Mouse (Mus musculus) midbrain, postnatal 0 days (tissue): ENCODE results near the gene Aste1. TPM values are rescaled to one million over a fixed set of nuclear protein-coding genes. Genes with fewer than 3 reads are reported as not detected.

Experiments
- ATAC-seq: fragments of 200-750 bp; cut with Nextera tagmentation; 2 replicates; pipeline ENCODE4 v1.8.0; 2017; ENCODE audit warnings: moderate number of reproducible peaks, mild to moderate bottlenecking, moderate TSS enrichment, moderate library complexity; ENCODE audit not compliant: low FRiP score
- DNase-seq: peaks from one replicate; pipeline ENCODE4 v3.0.0-alpha.2; 2015; ENCODE audit warnings: low spot score
- H3K27ac ChIP-seq: fragments of 300-500 bp; sonication (generic); 2 replicates; pipeline ENCODE4 v1.5.1; 2014; ENCODE audit warnings: low read depth, mild to moderate bottlenecking, low read length, mixed read lengths
- H3K27me3 ChIP-seq: fragments of 300-500 bp; sonication (generic); 2 replicates; pipeline ENCODE4 v1.6.1; 2014; ENCODE audit warnings: low read length, control low read depth, mixed read lengths; ENCODE audit not compliant: insufficient read depth
- H3K36me3 ChIP-seq: fragments of 300-500 bp; sonication (generic); 2 replicates; pipeline ENCODE4 v1.6.1; 2014; ENCODE audit warnings: low read length, control low read depth, mixed read lengths; ENCODE audit not compliant: insufficient read depth
- H3K4me1 ChIP-seq: fragments of 300-500 bp; sonication (generic); 2 replicates; pipeline ENCODE4 v1.6.1; 2014; ENCODE audit warnings: mild to moderate bottlenecking, control low read depth, antibody characterized with exemption, low read length, mixed read lengths; ENCODE audit not compliant: insufficient read depth
- H3K4me2 ChIP-seq: fragments of 300-500 bp; sonication (generic); 2 replicates; pipeline ENCODE4 v1.6.1; 2014; ENCODE audit warnings: low read depth, mild to moderate bottlenecking, low read length, mixed read lengths; ENCODE audit not compliant: poor library complexity, severe bottlenecking
- H3K4me3 ChIP-seq: fragments of 300-500 bp; sonication (generic); 2 replicates; pipeline ENCODE4 v1.5.1; 2014; ENCODE audit warnings: low read depth, mild to moderate bottlenecking, low read length, moderate library complexity
- H3K9ac ChIP-seq: fragments of 300-500 bp; sonication (generic); replicated peaks from 2 replicates; pipeline ENCODE4 v1.6.1; 2014; ENCODE audit warnings: mild to moderate bottlenecking, low read length, moderate library complexity, mixed read lengths; ENCODE audit not compliant: poor library complexity, severe bottlenecking
- H3K9me3 ChIP-seq: fragments of 300-500 bp; sonication (generic); 2 replicates; pipeline ENCODE4 v1.6.1; 2016; ENCODE audit warnings: low read length, control low read depth
- CTCF ChIP-seq: IDR thresholded peaks from 2 replicates; pipeline ENCODE4 v1.5.1; 2016; ENCODE audit warnings: antibody characterized with exemption, mild to moderate bottlenecking
- WGBS: fragments of 180-500 bp; shearing (Covaris S2); extraction: QIAGEN DNeasy Blood & Tissue Kit; methylation state at CpG from one replicate; pipeline ENCODE4 v1.1.7; 2014; 5-methylcytosine and 5-hydroxymethylcytosine counted together
- polyA plus RNA-seq: library from polyadenylated mRNA; unstranded; fragments of >200 nt; fragmentation: Nextera tagmentation; extraction: Ambion mirVana; gene quantifications from 2 replicates; pipeline ENCODE4 v1.2.1, GENCODE M21; 2015
- total RNA-seq: library from RNA; depleted of rRNA; stranded (reverse); fragments of >200 nt; gene quantifications from 2 replicates; pipeline ENCODE4 v1.2.3, GENCODE M21; 2014; rRNA removed

The Aste1 gene
- total and polyA plus RNA-seq, 2 experiments from 2014 or later, result 7.3 to 8.5 TPM

DNA sequence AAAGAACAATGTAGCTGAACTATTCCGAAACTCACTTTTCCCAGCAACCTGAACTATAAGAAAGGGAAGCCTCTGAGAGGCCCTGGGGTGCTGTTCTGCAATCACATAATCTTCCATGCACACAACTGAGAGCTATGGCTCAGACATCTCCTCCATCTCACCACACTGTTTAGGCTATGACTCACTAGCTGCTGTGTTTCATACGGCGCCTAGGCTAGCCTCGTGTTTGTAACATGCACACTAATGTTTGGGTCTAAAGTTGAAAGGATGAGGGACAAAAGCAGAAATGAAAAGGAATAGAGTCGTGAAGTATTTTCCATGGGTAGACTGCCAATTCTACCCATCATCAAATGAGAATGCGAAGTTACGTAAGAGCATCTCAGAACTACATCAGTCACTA, 66.3 kb downstream of the Aste1 start:
- no peak overlapping the region for H3K9ac ChIP-seq
- H3K4me1 ChIP-seq, result no peaks in the 10 kb centered on the region
- no peak overlapping the region for H3K4me2 ChIP-seq
- no peaks in the 10 kb centered on the region for H3K27me3 ChIP-seq
- WGBS, result 95% methylated on average over 7 of the region's 7 CpGs
- TF ChIP-seq CTCF, result no peak
- no peak overlapping the region for H3K27ac ChIP-seq
- peaks cover 19% of the 10 kb centered on the region for H3K36me3 ChIP-seq
- DNase-seq, result no peak
- no peak overlapping the region for H3K4me3 ChIP-seq
- H3K9me3 ChIP-seq, result no peaks in the 10 kb centered on the region
- no peak for ATAC-seq

Other genes with a start within 250 kb of the Aste1 start
- 1.4 and 3.1 TPM in 2 replicates for gene Nek11, start 132 bp downstream of the Aste1 start, total RNA-seq
- 2.7 and 3.6 TPM in 2 replicates for gene Nek11, start 132 bp downstream of the Aste1 start, polyA plus RNA-seq
- 157 and 184 TPM in 2 replicates for gene Atp2c1, start 131.9 kb downstream of the Aste1 start, total RNA-seq
- 65.7 and 70.6 TPM in 2 replicates for gene Atp2c1, start 131.9 kb downstream of the Aste1 start, polyA plus RNA-seq
- 25.5 and 35.9 TPM in 2 replicates for gene Pik3r4, start 247.6 kb downstream of the Aste1 start, total RNA-seq
- 12.3 and 12.8 TPM in 2 replicates for gene Pik3r4, start 247.6 kb downstream of the Aste1 start, polyA plus RNA-seq